Mouse (Mus musculus) liver (tissue): ENCODE results near the gene Smad5.

Experiments
- DNase-seq: peaks from one replicate; pipeline ENCODE4 v3.0.0-alpha.2; 2020; ENCODE audit warnings: mixed read lengths

Smad5 gene

GRCm38 (mm10) chr13:56702469-56703221 is at the start of gene Smad5:
Gene Smad5, plus strand, starts transcription at chr13:56703010.
- peak; percentile 86 for DNase-seq

- DNase-seq, result no peak
Measured at GRCm38 (mm10) chr13:56654176-56654575, 48.6 kb upstream of the Smad5 start.

- DNase-seq, result peak; percentile 63
Measured at GRCm38 (mm10) chr13:56657946-56658512, 44.8 kb upstream of the Smad5 start.

- DNase-seq, result no peak
Measured at GRCm38 (mm10) chr13:56658931-56659330, 43.9 kb upstream of the Smad5 start.

- DNase-seq, result no peak
Measured at GRCm38 (mm10) chr13:56661914-56662621, 40.7 kb upstream of the Smad5 start.

GRCm38 (mm10) chr13:56664256-56665170 is 38.3 kb upstream of the Smad5 start:
- DNase-seq, result no peak

- no peak for DNase-seq
Measured at GRCm38 (mm10) chr13:56671206-56671605, 31.6 kb upstream of the Smad5 start.

GRCm38 (mm10) chr13:56677731-56678130 is 25.1 kb upstream of the Smad5 start:
- DNase-seq, result no peak

- no peak for DNase-seq
Measured at GRCm38 (mm10) chr13:56678188-56678787, 24.5 kb upstream of the Smad5 start.

- peak; percentile 15 for DNase-seq
Measured at GRCm38 (mm10) chr13:56678826-56679504, 23.8 kb upstream of the Smad5 start.

GRCm38 (mm10) chr13:56681924-56682323 is 20.9 kb upstream of the Smad5 start:
- DNase-seq, result no peak

- DNase-seq, result no peak
Measured at GRCm38 (mm10) chr13:56682326-56682725, 20.5 kb upstream of the Smad5 start.

GRCm38 (mm10) chr13:56683306-56683705 is 19.5 kb upstream of the Smad5 start:
- no peak for DNase-seq

- no peak for DNase-seq
Measured at GRCm38 (mm10) chr13:56692011-56692410, 10.8 kb upstream of the Smad5 start.

GRCm38 (mm10) chr13:56692644-56693043 is 10.2 kb upstream of the Smad5 start:
- DNase-seq, result no peak

GRCm38 (mm10) chr13:56695701-56696100 is 7.1 kb upstream of the Smad5 start:
- no peak for DNase-seq

GRCm38 (mm10) chr13:56696699-56697098 is 6.1 kb upstream of the Smad5 start:
- peak; percentile 23 for DNase-seq

- DNase-seq, result no peak
Measured at GRCm38 (mm10) chr13:56697171-56697570, 5.6 kb upstream of the Smad5 start.

- DNase-seq, result peak; percentile 19
Measured at GRCm38 (mm10) chr13:56698391-56698790, 4.4 kb upstream of the Smad5 start.

GRCm38 (mm10) chr13:56699370-56699769 is 3.4 kb upstream of the Smad5 start:
- DNase-seq, result no peak

- no peak for DNase-seq
Measured at GRCm38 (mm10) chr13:56700981-56701380, 1.8 kb upstream of the Smad5 start.

- DNase-seq, result no peak
Measured at GRCm38 (mm10) chr13:56701924-56702323, 886 bp upstream of the Smad5 start.
